Mouse (Mus musculus): ENCODE measurements around the gene Ahcyl1. TPM values are rescaled to one million over a fixed set of nuclear protein-coding genes. Genes with fewer than 3 reads are reported as not detected.

Gene Ahcyl1
- polyA plus RNA-seq, 1 experiment from 2014 or later, result 43.6 TPM

GRCm38 (mm10) chr3:107694256-107694900 lies 2.0 kb downstream of the Ahcyl1 start:
- 48% methylated on average over 2 of the region's 2 CpGs for WGBS
- Histone ChIP-seq H3K4me3 (ENCODE audit: low read length) (peak overlapping the region; percentile 95), H3K36me3 (ENCODE audit: control insufficient read depth, insufficient read depth, low read length) (no peaks in the 10 kb centered on the region), H3K4me2 (ENCODE audit: low read depth, low read length) (peak overlapping the region; percentile 77), H3K27ac (ENCODE audit: low read length) (no peak overlapping the region), H3K27me3 (replicated peaks; ENCODE audit: control insufficient read depth, insufficient read depth, low read length) (no peaks in the 10 kb centered on the region), H3K9ac (ENCODE audit: low read depth, low read length) (no peak overlapping the region), H3K4me1 (ENCODE audit: control insufficient read depth, insufficient read depth, low read length) (peaks cover 36% of the 10 kb centered on the region), H3K9me3 (ENCODE audit: control insufficient read depth, low read length) (no peaks in the 10 kb centered on the region)
- ATAC-seq, result no peak

DNA sequence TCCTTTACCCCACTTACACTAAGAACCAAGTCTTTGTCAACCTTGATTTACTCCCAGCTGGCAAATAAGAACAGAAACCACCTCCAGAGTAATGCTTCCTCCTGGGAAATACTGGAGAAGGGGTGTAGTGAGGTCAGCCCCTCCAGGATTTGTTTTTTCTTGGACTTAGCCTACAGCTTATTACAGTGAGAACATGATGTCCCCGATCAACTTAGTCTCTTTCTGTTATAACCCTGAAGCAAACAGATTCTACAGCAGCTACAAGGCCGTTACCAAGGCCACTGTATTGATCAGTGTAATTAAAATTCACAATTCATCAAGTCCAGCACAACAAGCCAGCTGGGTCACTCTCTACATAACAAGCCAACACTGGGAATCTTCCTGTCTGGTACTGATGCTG lies 6.0 kb downstream of the Ahcyl1 start:
- ATAC-seq, result no peak
- H3K27me3 ChIP-seq (replicated peaks; ENCODE audit: control insufficient read depth, insufficient read depth, low read length), result no peaks in the 10 kb centered on the region
- H3K36me3 ChIP-seq (ENCODE audit: control insufficient read depth, insufficient read depth, low read length), result no peaks in the 10 kb centered on the region
- no peak overlapping the region for H3K4me2 ChIP-seq (ENCODE audit: low read depth, low read length)
- WGBS, result 61% methylated on average over 2 of the region's 2 CpGs
- H3K9ac ChIP-seq (ENCODE audit: low read depth, low read length), result no peak overlapping the region
- H3K4me3 ChIP-seq (ENCODE audit: low read length), result no peak overlapping the region
- H3K9me3 ChIP-seq (ENCODE audit: control insufficient read depth, low read length), result no peaks in the 10 kb centered on the region
- H3K27ac ChIP-seq (ENCODE audit: low read length), result no peak overlapping the region
- H3K4me1 ChIP-seq (ENCODE audit: control insufficient read depth, insufficient read depth, low read length), result peaks cover 39% of the 10 kb centered on the region

- Histone ChIP-seq H3K4me3 (ENCODE audit: low read length) (no peak overlapping the region), H3K9me3 (ENCODE audit: control insufficient read depth, low read length) (no peaks in the 10 kb centered on the region), H3K27me3 (replicated peaks; ENCODE audit: control insufficient read depth, insufficient read depth, low read length) (no peaks in the 10 kb centered on the region), H3K4me2 (ENCODE audit: low read depth, low read length) (no peak overlapping the region), H3K27ac (ENCODE audit: low read length) (no peak overlapping the region), H3K36me3 (ENCODE audit: control insufficient read depth, insufficient read depth, low read length) (no peaks in the 10 kb centered on the region), H3K4me1 (ENCODE audit: control insufficient read depth, insufficient read depth, low read length) (peaks cover 32% of the 10 kb centered on the region), H3K9ac (ENCODE audit: low read depth, low read length) (no peak overlapping the region)
- peak; percentile 42; the same call in 1 of the 2 replicates for ATAC-seq
Measured at GRCm38 (mm10) chr3:107689245-107689644, 7.1 kb downstream of the Ahcyl1 start.

GRCm38 (mm10) chr3:107688236-107688635 lies 8.1 kb downstream of the Ahcyl1 start:
- WGBS, result 44% methylated on average over 1 of the region's 1 CpGs
- Histone ChIP-seq H3K4me2 (ENCODE audit: low read depth, low read length) (no peak overlapping the region), H3K9me3 (ENCODE audit: control insufficient read depth, low read length) (no peaks in the 10 kb centered on the region), H3K9ac (ENCODE audit: low read depth, low read length) (no peak overlapping the region), H3K36me3 (ENCODE audit: control insufficient read depth, insufficient read depth, low read length) (no peaks in the 10 kb centered on the region), H3K4me3 (ENCODE audit: low read length) (no peak overlapping the region), H3K27me3 (replicated peaks; ENCODE audit: control insufficient read depth, insufficient read depth, low read length) (no peaks in the 10 kb centered on the region), H3K4me1 (ENCODE audit: control insufficient read depth, insufficient read depth, low read length) (peaks cover 27% of the 10 kb centered on the region), H3K27ac (ENCODE audit: low read length) (no peak overlapping the region; the same call in 1 of the 2 replicates)
- ATAC-seq, result no peak

DNA sequence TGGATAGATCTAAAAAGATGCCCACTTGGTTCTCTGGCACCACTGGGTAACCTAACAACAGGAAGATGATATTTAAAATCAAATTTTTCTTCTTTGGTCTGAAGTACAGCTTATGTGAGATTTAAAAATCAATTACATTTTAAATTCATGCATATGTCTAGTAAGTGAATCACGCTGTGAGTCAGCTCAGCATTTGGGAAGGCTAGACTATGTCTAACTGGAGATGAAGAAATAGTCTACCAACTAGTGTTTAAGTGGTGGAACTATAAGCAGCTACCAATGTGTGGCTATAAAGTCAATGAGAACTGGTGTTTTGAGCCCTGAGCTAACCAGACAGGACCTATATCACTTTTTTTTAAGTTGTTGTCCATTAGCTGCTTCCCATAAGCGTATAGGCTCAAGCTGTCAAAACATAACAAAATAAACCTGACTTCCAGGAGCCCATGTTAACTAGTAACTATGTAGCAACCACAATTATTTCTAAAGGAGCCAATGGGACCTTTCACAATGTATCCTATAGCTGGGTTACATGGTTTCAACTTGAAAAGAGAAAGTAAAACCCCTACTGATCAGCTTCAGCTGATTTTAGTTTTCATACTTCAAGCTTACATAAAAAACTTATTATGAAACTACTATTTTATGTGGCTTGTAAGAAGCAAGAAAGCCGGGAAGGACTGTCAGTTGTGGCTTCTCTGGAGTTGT lies 9.9 kb downstream of the Ahcyl1 start:
- Histone ChIP-seq H3K36me3 (ENCODE audit: control insufficient read depth, insufficient read depth, low read length) (no peaks in the 10 kb centered on the region), H3K9ac (ENCODE audit: low read depth, low read length) (no peak overlapping the region), H3K27me3 (replicated peaks; ENCODE audit: control insufficient read depth, insufficient read depth, low read length) (no peaks in the 10 kb centered on the region), H3K9me3 (ENCODE audit: control insufficient read depth, low read length) (no peaks in the 10 kb centered on the region), H3K4me1 (ENCODE audit: control insufficient read depth, insufficient read depth, low read length) (peaks cover 27% of the 10 kb centered on the region), H3K4me3 (ENCODE audit: low read length) (no peak overlapping the region), H3K4me2 (ENCODE audit: low read depth, low read length) (no peak overlapping the region), H3K27ac (ENCODE audit: low read length) (no peak overlapping the region)
- 82% methylated on average over 3 of the region's 3 CpGs for WGBS
- no peak for ATAC-seq

DNA sequence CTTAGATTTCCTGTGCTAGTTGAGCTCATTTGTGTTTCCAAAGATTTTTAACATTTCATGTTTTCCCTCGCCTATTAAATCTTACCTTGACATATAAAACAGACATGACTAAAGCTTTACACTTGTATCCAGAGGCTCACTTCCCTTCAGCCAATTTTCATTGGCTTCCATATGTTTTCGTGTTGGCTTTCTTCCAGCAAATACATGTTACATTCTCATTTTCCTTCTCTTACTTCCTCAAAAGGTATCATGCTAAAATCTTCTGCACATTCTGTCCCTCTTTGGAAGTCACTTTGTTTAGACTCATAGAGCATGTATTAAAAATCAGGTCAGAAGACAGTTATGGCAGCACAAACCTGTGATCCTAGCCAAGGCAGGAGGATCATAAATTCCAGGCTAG lies 10.7 kb downstream of the Ahcyl1 start:
- no peak for ATAC-seq
- Histone ChIP-seq H3K27ac (ENCODE audit: low read length) (no peak overlapping the region), H3K9me3 (ENCODE audit: control insufficient read depth, low read length) (no peaks in the 10 kb centered on the region), H3K4me3 (ENCODE audit: low read length) (no peak overlapping the region), H3K27me3 (replicated peaks; ENCODE audit: control insufficient read depth, insufficient read depth, low read length) (no peaks in the 10 kb centered on the region), H3K36me3 (ENCODE audit: control insufficient read depth, insufficient read depth, low read length) (no peaks in the 10 kb centered on the region), H3K4me1 (ENCODE audit: control insufficient read depth, insufficient read depth, low read length) (peaks cover 30% of the 10 kb centered on the region), H3K9ac (ENCODE audit: low read depth, low read length) (no peak overlapping the region), H3K4me2 (ENCODE audit: low read depth, low read length) (no peak overlapping the region)
- 75% methylated on average over 2 of the region's 2 CpGs for WGBS

GRCm38 (mm10) chr3:107683587-107683986 lies 12.8 kb downstream of the Ahcyl1 start:
- H3K9ac ChIP-seq (ENCODE audit: low read depth, low read length), result no peak overlapping the region
- 84% methylated on average over 1 of the region's 1 CpGs for WGBS

GRCm38 (mm10) chr3:107680790-107681576 lies 15.4 kb downstream of the Ahcyl1 start:
- Histone ChIP-seq H3K27ac (ENCODE audit: low read length) (peak overlapping the region; percentile 57), H3K36me3 (ENCODE audit: control insufficient read depth, insufficient read depth, low read length) (no peaks in the 10 kb centered on the region; the same call in 1 of the 2 replicates), H3K9ac (ENCODE audit: low read depth, low read length) (no peak overlapping the region), H3K9me3 (ENCODE audit: control insufficient read depth, low read length) (no peaks in the 10 kb centered on the region), H3K4me2 (ENCODE audit: low read depth, low read length) (peak overlapping the region; percentile 7; the same call in 1 of the 2 replicates), H3K4me3 (ENCODE audit: low read length) (no peak overlapping the region), H3K27me3 (replicated peaks; ENCODE audit: control insufficient read depth, insufficient read depth, low read length) (no peaks in the 10 kb centered on the region), H3K4me1 (ENCODE audit: control insufficient read depth, insufficient read depth, low read length) (peaks cover 21% of the 10 kb centered on the region)
- ATAC-seq, result peak; percentile 64
- WGBS, result 36% methylated on average over 7 of the region's 7 CpGs

More at GRCm38 (mm10) chr3:107683587-107683986, 12.8 kb downstream of the Ahcyl1 start:
- H3K4me3 ChIP-seq (ENCODE audit: low read length), result no peak overlapping the region
- H3K27me3 ChIP-seq (replicated peaks; ENCODE audit: control insufficient read depth, insufficient read depth, low read length), result no peaks in the 10 kb centered on the region
- H3K4me2 ChIP-seq (ENCODE audit: low read depth, low read length), result no peak overlapping the region
- H3K27ac ChIP-seq (ENCODE audit: low read length), result no peak overlapping the region
- ATAC-seq, result no peak
- peaks cover 25% of the 10 kb centered on the region for H3K4me1 ChIP-seq (ENCODE audit: control insufficient read depth, insufficient read depth, low read length)
- H3K36me3 ChIP-seq (ENCODE audit: control insufficient read depth, insufficient read depth, low read length), result no peaks in the 10 kb centered on the region
- no peaks in the 10 kb centered on the region for H3K9me3 ChIP-seq (ENCODE audit: control insufficient read depth, low read length)

GRCm38 (mm10) chr3:107671509-107671908 lies 24.9 kb downstream of the Ahcyl1 start:
- Histone ChIP-seq H3K9ac (ENCODE audit: low read depth, low read length) (no peak overlapping the region), H3K27ac (ENCODE audit: low read length) (no peak overlapping the region), H3K4me2 (ENCODE audit: low read depth, low read length) (no peak overlapping the region), H3K4me3 (ENCODE audit: low read length) (no peak overlapping the region), H3K27me3 (replicated peaks; ENCODE audit: control insufficient read depth, insufficient read depth, low read length) (no peaks in the 10 kb centered on the region), H3K36me3 (ENCODE audit: control insufficient read depth, insufficient read depth, low read length) (peaks cover 23% of the 10 kb centered on the region), H3K4me1 (ENCODE audit: control insufficient read depth, insufficient read depth, low read length) (no peaks in the 10 kb centered on the region), H3K9me3 (ENCODE audit: control insufficient read depth, low read length) (no peaks in the 10 kb centered on the region)
- no peak for ATAC-seq
- 83% methylated on average over 2 of the region's 2 CpGs for WGBS
